Mouse (Mus musculus): ENCODE data around the gene Grin2c.

Gene Grin2c

GRCm38 (mm10) chr11:115267061-115267883 is at the start of gene Grin2c:
Grin2c (minus strand) TSS chr11:115267243.
- no peak for DNase-seq (ENCODE audit: low read depth, low spot score)

- no peak for DNase-seq (ENCODE audit: low read depth, low spot score)
Observed at GRCm38 (mm10) chr11:115314249-115314648, 47.2 kb upstream of the Grin2c start.

- DNase-seq (ENCODE audit: low read depth, low spot score): no peak
Observed at GRCm38 (mm10) chr11:115308781-115309180, 41.7 kb upstream of the Grin2c start.

GRCm38 (mm10) chr11:115306863-115307262 is 39.8 kb upstream of the Grin2c start, which contains the start of gene Otop2:
Otop2 (plus strand) TSS chr11:115307163.
- DNase-seq (ENCODE audit: low read depth, low spot score): no peak

- no peak for DNase-seq (ENCODE audit: low read depth, low spot score)
Observed at GRCm38 (mm10) chr11:115303167-115303566, 36.1 kb upstream of the Grin2c start.

- no peak for DNase-seq (ENCODE audit: low read depth, low spot score)
Observed at GRCm38 (mm10) chr11:115301351-115301750, 34.3 kb upstream of the Grin2c start.

GRCm38 (mm10) chr11:115300745-115301144 is 33.7 kb upstream of the Grin2c start:
- no peak for DNase-seq (ENCODE audit: low read depth, low spot score)

GRCm38 (mm10) chr11:115298160-115298559 is 31.1 kb upstream of the Grin2c start:
- DNase-seq (ENCODE audit: low read depth, low spot score): no peak

- peak; percentile 38 for DNase-seq (ENCODE audit: low read depth, low spot score)
Observed at GRCm38 (mm10) chr11:115297214-115297826, 30.3 kb upstream of the Grin2c start, which contains the start of gene Fads6. Fads6 (minus strand) TSS chr11:115297663.

GRCm38 (mm10) chr11:115296471-115297210 is 29.6 kb upstream of the Grin2c start:
- no peak for DNase-seq (ENCODE audit: low read depth, low spot score)

- no peak for DNase-seq (ENCODE audit: low read depth, low spot score)
Observed at GRCm38 (mm10) chr11:115295939-115296338, 28.9 kb upstream of the Grin2c start.

- DNase-seq (ENCODE audit: low read depth, low spot score): no peak
Observed at GRCm38 (mm10) chr11:115292631-115293375, 25.8 kb upstream of the Grin2c start.

GRCm38 (mm10) chr11:115291503-115291902 is 24.5 kb upstream of the Grin2c start:
- no peak for DNase-seq (ENCODE audit: low read depth, low spot score)

GRCm38 (mm10) chr11:115290919-115291318 is 23.9 kb upstream of the Grin2c start:
- no peak for DNase-seq (ENCODE audit: low read depth, low spot score)

GRCm38 (mm10) chr11:115290314-115290713 is 23.3 kb upstream of the Grin2c start:
- DNase-seq (ENCODE audit: low read depth, low spot score): no peak

- DNase-seq (ENCODE audit: low read depth, low spot score): no peak
Observed at GRCm38 (mm10) chr11:115289885-115290284, 22.8 kb upstream of the Grin2c start.

GRCm38 (mm10) chr11:115288305-115288704 is 21.3 kb upstream of the Grin2c start:
- DNase-seq (ENCODE audit: low read depth, low spot score): no peak

GRCm38 (mm10) chr11:115287386-115287785 is 20.3 kb upstream of the Grin2c start:
- no peak for DNase-seq (ENCODE audit: low read depth, low spot score)

- DNase-seq (ENCODE audit: low read depth, low spot score): no peak
Observed at GRCm38 (mm10) chr11:115286201-115286993, 19.4 kb upstream of the Grin2c start.

GRCm38 (mm10) chr11:115285282-115285681 is 18.2 kb upstream of the Grin2c start:
- DNase-seq (ENCODE audit: low read depth, low spot score): no peak
